ENCODE assay signal across 7 mouse cellular contexts in the genomic region with DNA sequence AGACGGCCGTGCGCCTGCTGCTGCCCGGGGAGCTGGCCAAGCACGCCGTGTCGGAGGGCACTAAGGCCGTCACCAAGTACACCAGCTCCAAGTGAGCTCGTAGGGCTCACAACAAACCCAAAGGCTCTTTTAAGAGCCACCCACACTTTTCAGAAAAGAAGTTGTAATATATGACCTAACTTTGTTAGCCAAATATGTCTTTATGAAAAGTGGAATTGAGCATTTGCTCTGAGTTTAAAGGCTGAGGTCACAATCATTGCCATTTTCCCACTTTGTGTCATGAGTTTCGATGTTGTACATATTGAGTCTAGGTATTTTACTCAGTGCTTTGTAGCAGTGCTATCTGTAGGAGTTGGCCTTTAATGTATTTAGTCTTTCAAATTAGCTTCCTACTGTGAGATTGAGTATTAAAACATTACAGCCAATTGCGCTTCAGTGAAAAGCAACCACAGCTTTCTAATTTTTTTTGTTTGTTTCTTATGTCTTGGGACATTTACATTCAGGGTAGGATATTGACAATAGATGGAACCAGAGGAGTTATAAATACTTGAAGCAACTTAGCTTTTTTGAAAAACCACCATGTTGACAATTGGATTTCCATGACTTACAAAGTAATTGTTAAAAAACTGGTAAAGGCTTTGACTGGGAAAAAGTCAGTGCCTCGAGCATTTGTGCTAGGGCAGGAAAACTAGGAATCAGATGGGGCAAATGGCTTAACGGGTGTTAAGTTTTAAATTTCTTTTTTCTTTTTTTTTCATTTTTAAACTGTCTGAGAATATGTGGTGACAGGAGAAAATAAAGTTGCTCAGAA. TPM values are rescaled to one million over a fixed set of nuclear protein-coding genes. Genes with fewer than 3 reads are reported as not detected.
DNase-seq lines count a peak whose midpoint lies in the region; ATAC-seq and TF ChIP-seq lines count a peak whose summit lies in the region.

No protein-coding gene starts in this region.

- H3K36me3 ChIP-seq in limb, embryonic 14.5 days (ENCODE audit: control insufficient read depth, insufficient read depth, low read length) = no peaks in the 10 kb centered on the region
- H3K36me3 ChIP-seq in small intestine, adult 2 months (ENCODE audit: control insufficient read depth, insufficient read depth, low read length) = no peaks in the 10 kb centered on the region

- peaks cover 12% of the 10 kb centered on the region for H3K4me1 ChIP-seq in embryonic fibroblast, embryonic 13.5 days (ENCODE audit: control insufficient read depth, insufficient read depth, low read length)
- 0 out of 2 replicates have a peak, but pooled peaks cover 11% of the 10 kb centered on the region for H3K4me1 ChIP-seq in limb, embryonic 14.5 days (ENCODE audit: control insufficient read depth, insufficient read depth, low read length)
- no peaks in the 10 kb centered on the region for H3K4me1 ChIP-seq in small intestine, adult 2 months (ENCODE audit: control insufficient read depth, insufficient read depth, insufficient read length, low read length)

- peak overlapping the region; percentile 99 for H3K27ac ChIP-seq in embryonic fibroblast, embryonic 13.5 days (ENCODE audit: insufficient read depth, low read length)
- H3K27ac ChIP-seq in limb, embryonic 14.5 days (replicated peaks; ENCODE audit: low read depth, low read length) = peak overlapping the region; percentile 96
- peak overlapping the region; percentile 76 for H3K27ac ChIP-seq in small intestine, adult 2 months (ENCODE audit: insufficient read depth, low read depth, low read length)

- no peak for TF ChIP-seq CTCF in embryonic fibroblast, embryonic 13.5 days (IDR thresholded peaks at IDR 0.05; ENCODE audit: borderline replicate concordance, insufficient read depth, low read length)
- no peak for TF ChIP-seq CTCF in small intestine, adult 2 months (IDR thresholded peaks at IDR 0.05; ENCODE audit: extremely low read depth, insufficient read length, insufficient replicate concordance, low read depth, low read length)

- 0 out of 2 replicates have a peak, but pooled peaks have one; percentile 0 for ATAC-seq in limb, embryonic 14.5 days (ENCODE audit: low FRiP score, low read depth)

- H3K9ac ChIP-seq in limb, embryonic 14.5 days (ENCODE audit: low read depth, low read length, severe bottlenecking) = peak overlapping the region; percentile 52

- H3K27me3 ChIP-seq in limb, embryonic 14.5 days (ENCODE audit: control insufficient read depth, insufficient read depth, low read length) = no peaks in the 10 kb centered on the region
- H3K27me3 ChIP-seq in small intestine, adult 2 months (ENCODE audit: control insufficient read depth, insufficient read depth, low read length) = no peaks in the 10 kb centered on the region

- H3K4me3 ChIP-seq in embryonic fibroblast, embryonic 13.5 days (ENCODE audit: insufficient read depth, low read length) = peak overlapping the region; percentile 23; the same call in 1 of the 2 replicates
- H3K4me3 ChIP-seq in limb, embryonic 14.5 days (replicated peaks; ENCODE audit: low read length) = peak overlapping the region; percentile 42
- peak overlapping the region; percentile 45 for H3K4me3 ChIP-seq in small intestine, adult 2 months (ENCODE audit: low read depth, low read length)

- peak; percentile 72 for TF ChIP-seq POLR2A in embryonic fibroblast, embryonic 13.5 days (IDR thresholded peaks at IDR 0.05; ENCODE audit: low read depth, low read length)
- TF ChIP-seq POLR2A in limb, embryonic 14.5 days (IDR thresholded peaks at IDR 0.05; ENCODE audit: borderline replicate concordance, extremely low read depth, insufficient read depth, insufficient read length) = 0 out of 2 replicates have a peak, but pooled peaks have one; percentile 12
- TF ChIP-seq POLR2A in small intestine, adult 2 months (IDR thresholded peaks at IDR 0.05; ENCODE audit: low read depth, low read length) = no peak; the same call in 1 of the 2 replicates

- no peaks in the 10 kb centered on the region for H3K9me3 ChIP-seq in limb, embryonic 14.5 days (ENCODE audit: control insufficient read depth, low read length)

- H3K4me2 ChIP-seq in limb, embryonic 14.5 days (replicated peaks; ENCODE audit: low read depth, low read length, severe bottlenecking) = peak overlapping the region; percentile 54

- peak; percentile 86 for DNase-seq in 3134 (ENCODE audit: extremely low read depth, insufficient read length, low spot score)
- DNase-seq in A20 (ENCODE audit: low read depth, low spot score) = peak; percentile 78
- peak; percentile 28 for DNase-seq in limb, embryonic 14.5 days (ENCODE audit: low spot score)
- no peak for DNase-seq in layer of hippocampus, adult 18-20 months (ENCODE audit: low spot score in 2 of 2)
- no peak for DNase-seq in left cerebral cortex, adult 9 months (ENCODE audit: low spot score in 2 of 2)

- 4% methylated on average over 9 of the region's 13 CpGs for WGBS in limb, embryonic 14.5 days
- 7% methylated on average over 13 of the region's 13 CpGs for WGBS in small intestine, adult 2 months

RNA-seq across cellular contexts. Expression of a gene that starts 0.8 kb away (rescaled TPM):
- 4.2 and 5.7 TPM in 2 replicates for polyA plus RNA-seq in embryonic fibroblast, embryonic 13.5 days (2011; ENCODE audit: insufficient read length, low read depth, missing spikeins)
- polyA plus RNA-seq in limb, embryonic 14.5 days (2012; rRNA removed) = 13.5 and 15.9 TPM in 2 replicates
- 1.2 and 1.4 TPM in 2 replicates for polyA plus RNA-seq in limb, embryonic 14.5 days (2014; fragmentation: Nextera tagmentation; extraction: Ambion mirVana)
- polyA plus RNA-seq in small intestine, adult 2 months (2012; rRNA removed) = 17.8 and 19.7 TPM in 2 replicates
- total RNA-seq in layer of hippocampus, adult 18-20 months (2021) = 10 to 100 TPM; 15.7 to 19.5 TPM

RNA-seq across cellular contexts. Expression of a gene that starts 1.9 kb away (rescaled TPM):
- 2.6 and 5.4 TPM in 2 replicates for polyA plus RNA-seq in embryonic fibroblast, embryonic 13.5 days (2011; ENCODE audit: insufficient read length, low read depth, missing spikeins)
- 41.4 and 92.0 TPM in 2 replicates for polyA plus RNA-seq in limb, embryonic 14.5 days (2012; rRNA removed)
- polyA plus RNA-seq in limb, embryonic 14.5 days (2014; fragmentation: Nextera tagmentation; extraction: Ambion mirVana) = 8.1 and 12.0 TPM in 2 replicates
- 39.3 and 49.1 TPM in 2 replicates for polyA plus RNA-seq in small intestine, adult 2 months (2012; rRNA removed)
- under 1 TPM; 0.62 to 0.63 TPM for total RNA-seq in layer of hippocampus, adult 18-20 months (2021)

RNA-seq across cellular contexts. Expression of a gene that starts 3.6 kb away (rescaled TPM):
- polyA plus RNA-seq in embryonic fibroblast, embryonic 13.5 days (2011; ENCODE audit: insufficient read length, low read depth, missing spikeins) = 10.0 and 12.3 TPM in 2 replicates
- polyA plus RNA-seq in limb, embryonic 14.5 days (2012; rRNA removed) = 37.1 and 40.4 TPM in 2 replicates
- 39.0 and 40.1 TPM in 2 replicates for polyA plus RNA-seq in limb, embryonic 14.5 days (2014; fragmentation: Nextera tagmentation; extraction: Ambion mirVana)
- polyA plus RNA-seq in small intestine, adult 2 months (2012; rRNA removed) = 32.5 and 55.3 TPM in 2 replicates
- 10 to 100 TPM; 28.1 to 35.2 TPM for total RNA-seq in layer of hippocampus, adult 18-20 months (2021)

RNA-seq across cellular contexts. Expression of a gene that starts 4.8 kb away (rescaled TPM):
- 5.6 and 6.3 TPM in 2 replicates for polyA plus RNA-seq in embryonic fibroblast, embryonic 13.5 days (2011; ENCODE audit: insufficient read length, low read depth, missing spikeins)
- 52.4 and 65.5 TPM in 2 replicates for polyA plus RNA-seq in limb, embryonic 14.5 days (2012; rRNA removed)
- polyA plus RNA-seq in limb, embryonic 14.5 days (2014; fragmentation: Nextera tagmentation; extraction: Ambion mirVana) = 6.5 and 12.4 TPM in 2 replicates
- 39.8 and 49.8 TPM in 2 replicates for polyA plus RNA-seq in small intestine, adult 2 months (2012; rRNA removed)
- 1 to 10 TPM; 7.6 to 9.4 TPM for total RNA-seq in layer of hippocampus, adult 18-20 months (2021)

RNA-seq across cellular contexts. Expression of a gene that starts 8.7 kb away (rescaled TPM):
- 69.4 and 72.0 TPM in 2 replicates for polyA plus RNA-seq in embryonic fibroblast, embryonic 13.5 days (2011; ENCODE audit: insufficient read length, low read depth, missing spikeins)
- 23.7 and 28.5 TPM in 2 replicates for polyA plus RNA-seq in limb, embryonic 14.5 days (2012; rRNA removed)
- 24.7 and 27.5 TPM in 2 replicates for polyA plus RNA-seq in limb, embryonic 14.5 days (2014; fragmentation: Nextera tagmentation; extraction: Ambion mirVana)
- 25.6 and 68.0 TPM in 2 replicates for polyA plus RNA-seq in small intestine, adult 2 months (2012; rRNA removed)
- total RNA-seq in layer of hippocampus, adult 18-20 months (2021) = 10 to 100 TPM; 47.0 to 47.3 TPM

Comparison
In these comparisons a context has a peak if more than half of its experiments do, and no peak if none do; other contexts are left out.
1. DNase-seq: peak in 3134 (single experiment), A20 (single experiment) and limb, embryonic 14.5 days (single experiment); none in layer of hippocampus, adult 18-20 months (0 of 2) and left cerebral cortex, adult 9 months (0 of 2).
2. Peak in every context shown above with its lines, with median percentiles within 50 percentile points of each other: H3K27ac ChIP-seq and H3K4me3 ChIP-seq.